Mouse (Mus musculus): ENCODE measurements around the gene Apobec1. TPM values are rescaled to one million over a fixed set of nuclear protein-coding genes. Genes with fewer than 3 reads are reported as not detected.
"Not testable (repeated sequence)": the region's sequence is repeated elsewhere in the genome, so short reads cannot be mapped to it uniquely, and the experiment has no call there.

Gene Apobec1
- total RNA-seq, 2 experiments from 2014 or later = 10.5 to 11.2 TPM

DNA sequence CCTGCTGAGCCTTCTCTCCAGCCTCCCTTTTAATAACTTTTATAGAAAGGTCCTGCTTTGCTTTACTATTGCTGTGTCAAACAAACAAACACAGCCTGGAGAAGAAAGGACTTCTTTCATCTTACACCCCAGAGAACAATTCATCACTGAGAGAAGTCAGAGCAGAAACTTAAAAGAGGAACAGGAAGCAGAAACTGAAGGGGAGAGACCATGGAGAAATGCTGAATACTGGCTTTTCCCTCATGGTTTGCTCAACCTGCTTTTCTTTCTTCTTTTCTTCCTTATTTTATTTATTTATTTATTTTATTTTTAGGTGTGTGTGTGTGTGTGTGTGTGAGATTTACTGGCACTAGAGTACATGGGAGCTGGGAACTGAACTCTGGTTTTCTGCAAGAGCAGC, 2.0 kb upstream of the Apobec1 start:
- DNase-seq = no peak

DNA sequence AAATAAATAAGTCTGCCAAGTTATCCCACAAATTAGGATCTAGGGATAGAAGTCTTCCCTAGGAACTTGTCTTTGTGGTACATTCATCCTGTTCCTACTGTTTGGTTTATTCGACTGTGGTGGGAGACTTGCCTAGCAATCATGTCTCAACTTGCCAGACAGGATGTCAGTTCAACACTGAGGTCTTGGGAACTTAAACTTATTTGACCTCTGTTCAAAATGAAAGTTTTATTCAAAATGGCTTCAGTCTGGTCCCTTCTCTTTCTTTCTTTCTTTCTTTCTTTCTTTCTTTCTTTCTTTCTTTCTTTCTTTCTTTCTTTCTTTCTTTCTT, 713 bp upstream of the Apobec1 start:
- DNase-seq = no peak

DNA sequence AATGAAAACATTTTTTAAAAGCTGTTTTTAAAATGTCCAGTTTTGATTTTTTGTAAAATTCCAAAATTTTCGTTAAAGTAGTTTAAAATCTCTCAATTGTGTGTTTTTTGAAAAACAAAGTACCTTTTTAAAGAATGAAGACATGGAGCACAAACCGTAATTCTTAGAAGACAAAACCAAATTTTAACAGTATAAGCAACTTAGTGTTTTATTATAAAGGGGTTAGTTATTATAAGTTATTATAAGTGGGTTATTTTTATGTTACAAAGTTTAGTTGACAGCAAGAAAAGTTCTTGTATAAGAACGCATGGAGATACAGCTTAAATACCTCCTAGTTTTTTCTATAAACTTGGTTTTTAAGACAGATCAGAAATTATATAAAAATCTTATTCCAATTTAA, 629 bp downstream of the Apobec1 start:
- no peak for DNase-seq

DNA sequence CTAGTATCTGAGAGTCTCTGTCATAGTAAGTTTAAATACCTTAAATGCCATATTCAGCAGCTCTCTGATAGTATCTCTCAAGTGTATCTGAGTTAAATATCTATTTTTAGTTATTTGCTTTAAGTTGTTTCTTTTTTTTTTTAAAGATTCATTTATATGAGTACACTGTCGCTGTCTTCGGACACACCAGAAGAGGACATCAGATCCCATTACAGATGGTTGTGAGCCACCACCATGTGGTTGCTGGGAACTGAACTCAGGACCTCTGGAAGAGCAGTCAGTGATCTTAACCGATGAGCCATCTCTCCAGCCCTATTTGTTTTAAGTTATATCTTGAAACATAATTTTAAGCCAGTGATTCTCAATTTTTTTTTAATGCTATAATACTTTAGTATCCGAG, 1.2 kb downstream of the Apobec1 start:
- DNase-seq = no peak

DNA sequence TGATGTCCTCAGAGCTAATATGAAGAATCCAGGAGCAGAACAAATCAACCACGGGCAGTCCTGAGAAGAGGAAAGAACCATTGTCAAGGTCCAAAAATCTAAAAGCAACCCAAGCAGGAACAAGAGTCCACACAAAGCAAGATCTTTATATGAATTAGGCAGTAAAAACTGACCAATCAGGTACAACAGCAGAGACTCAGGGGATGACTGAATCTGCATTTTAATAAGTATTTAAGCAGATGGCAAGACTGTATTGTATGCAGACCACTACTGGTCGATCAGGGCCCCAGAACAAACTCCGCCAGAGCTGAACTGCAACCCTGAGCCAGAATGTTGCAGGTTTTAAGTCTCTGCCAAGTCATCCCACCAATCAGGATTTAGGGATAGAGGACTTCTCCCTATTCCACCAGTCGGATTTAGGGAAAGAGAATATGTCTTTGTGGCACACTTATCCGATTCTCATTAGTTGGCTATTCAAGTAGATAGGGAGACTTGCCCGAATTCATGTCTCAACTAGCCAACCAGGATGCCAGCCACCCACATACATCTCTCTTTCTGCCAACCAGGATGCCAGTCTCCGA, 2.1 kb downstream of the Apobec1 start:
- no peak for DNase-seq

DNA sequence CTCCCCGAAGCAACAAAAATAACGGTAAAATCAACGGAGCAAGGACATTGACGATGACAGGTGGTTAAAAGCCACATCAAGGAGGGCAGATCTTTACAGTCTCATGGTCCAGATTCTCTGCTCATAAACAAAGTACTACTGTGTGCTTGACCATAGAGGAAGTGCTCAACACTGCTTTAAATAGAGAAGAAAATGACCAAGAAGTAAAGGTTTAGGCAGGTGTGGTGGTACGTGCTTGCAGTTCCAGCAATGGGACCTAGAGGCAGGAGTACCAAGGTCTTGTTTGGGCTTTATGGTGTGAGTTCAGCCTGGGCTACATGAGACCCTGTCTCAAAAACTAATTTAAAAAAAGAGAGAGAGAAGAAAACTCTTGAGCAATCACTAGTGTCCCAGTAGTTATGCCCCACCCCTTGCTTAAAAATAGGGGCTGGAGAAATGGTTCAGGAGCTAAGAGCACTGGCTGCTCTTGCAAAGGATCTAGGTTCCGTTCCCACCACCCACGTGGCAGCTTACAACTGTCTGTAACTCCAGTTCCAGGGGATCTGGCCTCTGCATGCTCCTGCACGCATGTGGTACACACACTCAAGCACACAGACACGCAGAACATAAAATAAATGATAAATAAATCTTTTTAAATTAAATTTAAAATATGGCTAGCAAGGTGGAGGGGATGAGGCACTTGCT, 3.0 kb downstream of the Apobec1 start:
- DNase-seq = no peak

DNA sequence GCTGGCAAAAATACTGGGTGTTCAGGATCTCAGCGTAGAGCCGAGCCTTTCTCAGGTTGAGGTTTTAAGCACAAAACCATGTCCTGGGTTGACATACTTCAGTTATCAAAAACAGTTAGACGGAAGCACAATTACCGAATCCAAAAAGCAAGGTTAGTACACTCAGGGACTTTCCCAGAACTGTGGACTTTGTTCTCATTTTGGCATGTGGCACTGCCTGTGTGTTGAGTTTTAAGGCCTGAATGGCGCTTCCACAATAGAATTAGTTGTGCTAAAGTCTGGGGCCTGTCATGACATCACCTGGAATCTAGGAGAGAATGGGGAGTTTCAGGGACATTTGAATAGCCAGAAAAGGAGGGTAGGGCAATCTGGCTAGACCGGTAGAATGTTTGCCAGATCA, 3.8 kb downstream of the Apobec1 start:
- no peak for DNase-seq

DNA sequence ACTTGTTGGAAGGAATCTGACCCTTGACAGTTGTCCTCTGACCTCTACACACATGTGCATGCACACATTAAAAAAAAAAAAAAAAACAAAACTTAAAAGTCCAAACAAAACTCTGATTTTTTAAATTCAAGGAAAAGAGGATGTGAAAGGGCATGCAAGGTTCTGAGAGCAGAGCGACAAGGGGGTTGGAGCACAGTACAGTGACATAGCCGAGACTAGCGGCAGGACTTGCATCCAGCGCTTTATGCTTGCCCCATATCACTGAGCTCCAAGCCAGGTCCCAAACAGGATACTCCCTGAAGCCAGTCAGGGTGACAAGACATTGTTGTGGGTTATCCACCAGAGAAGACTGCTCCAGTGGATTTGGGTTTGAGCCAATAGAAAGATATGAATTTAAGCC, 4.2 kb downstream of the Apobec1 start:
- no peak for DNase-seq

DNA sequence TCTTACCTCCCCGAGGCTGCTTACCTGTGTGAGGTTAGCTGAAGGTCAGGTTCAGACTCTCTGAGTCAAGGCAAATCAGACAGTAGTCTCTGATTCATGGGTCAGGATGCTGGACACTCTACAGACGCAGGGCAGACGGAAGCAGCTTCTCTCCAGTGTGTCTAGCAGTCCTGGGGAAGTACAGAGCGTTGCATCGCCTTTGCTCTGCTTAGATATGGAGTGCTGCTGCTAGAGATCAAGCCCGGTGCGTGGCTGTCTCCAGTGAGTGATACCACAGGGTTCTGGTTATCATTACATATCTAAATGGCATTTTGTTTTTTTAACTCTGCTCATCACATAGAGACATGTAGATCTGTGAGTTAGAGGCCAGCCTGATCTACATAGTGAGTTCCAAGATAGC, 5.6 kb downstream of the Apobec1 start:
- no peak for DNase-seq

DNA sequence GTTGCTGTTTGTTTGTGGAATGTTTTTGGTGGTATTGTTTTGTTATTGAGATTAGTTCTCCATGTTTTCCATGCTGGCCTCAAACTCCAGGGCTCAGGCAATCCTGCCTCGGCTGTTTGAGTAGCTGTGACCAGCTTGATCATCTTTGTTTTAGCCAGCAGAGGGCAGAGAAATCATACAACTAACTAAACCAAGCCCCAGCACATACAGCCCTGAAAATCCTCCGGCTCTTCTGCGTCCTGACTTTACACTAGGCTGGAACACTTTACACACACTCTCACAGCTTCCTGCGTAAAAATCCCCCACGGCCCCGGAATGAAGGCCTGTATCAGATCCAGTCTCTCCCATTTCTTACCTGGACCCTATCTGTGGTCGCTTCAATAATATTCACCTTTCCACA, 6.6 kb downstream of the Apobec1 start:
- peak; percentile 47 for DNase-seq

DNA sequence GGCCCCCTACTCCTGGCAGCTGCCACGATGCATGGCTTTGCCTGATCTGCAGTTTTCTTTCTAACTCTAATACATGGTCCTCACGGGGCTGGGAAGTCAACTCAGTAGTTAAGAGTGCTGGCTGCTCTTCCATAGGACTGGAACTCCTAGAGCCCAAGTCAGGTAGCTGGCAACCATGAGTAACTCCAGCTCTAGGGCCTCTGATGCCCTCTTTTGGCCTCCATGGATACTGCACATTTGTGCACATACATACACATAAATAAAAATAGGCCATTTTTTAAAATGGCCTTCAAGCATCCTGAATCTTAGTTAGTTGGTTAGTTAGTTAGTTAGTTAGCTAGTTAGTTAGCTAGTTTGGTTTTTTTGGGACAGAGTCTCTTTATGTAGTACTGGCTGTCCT, 9.3 kb downstream of the Apobec1 start:
- DNase-seq = no peak

DNA sequence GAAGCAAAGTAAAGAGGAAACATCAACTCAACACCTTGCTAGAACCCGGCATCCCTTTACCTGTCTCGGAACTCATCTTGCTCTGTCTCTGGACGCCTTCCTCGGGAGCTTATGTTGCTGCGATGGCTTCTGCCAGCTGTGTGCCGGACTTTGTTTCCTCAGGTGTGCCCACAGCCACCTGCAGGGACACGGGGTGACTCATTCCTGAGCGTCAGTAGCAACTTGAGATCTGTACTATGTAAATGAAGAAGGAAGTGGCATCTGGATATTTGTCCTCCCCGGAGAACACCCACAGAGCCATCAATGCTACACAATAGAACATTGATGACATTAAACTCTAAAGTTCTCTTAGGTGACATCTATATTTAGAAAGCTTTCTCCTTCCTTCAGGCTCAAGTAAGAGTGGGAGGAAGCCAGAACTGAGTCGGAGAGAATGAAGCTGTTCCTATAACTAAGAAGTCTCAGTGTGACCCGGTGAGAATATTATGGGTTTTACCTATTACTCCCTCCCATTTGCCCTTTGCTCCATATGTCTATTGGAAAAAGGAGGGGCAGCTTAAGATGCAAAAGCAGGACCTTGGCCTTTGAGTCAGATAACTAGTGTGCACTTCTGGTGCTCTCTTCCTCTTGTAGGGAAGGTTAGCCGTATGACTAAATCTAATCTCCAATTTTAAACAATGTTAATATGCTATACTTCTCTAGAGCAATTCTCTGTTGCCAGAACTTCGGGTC, 11.1 kb downstream of the Apobec1 start:
- no peak for DNase-seq

DNA sequence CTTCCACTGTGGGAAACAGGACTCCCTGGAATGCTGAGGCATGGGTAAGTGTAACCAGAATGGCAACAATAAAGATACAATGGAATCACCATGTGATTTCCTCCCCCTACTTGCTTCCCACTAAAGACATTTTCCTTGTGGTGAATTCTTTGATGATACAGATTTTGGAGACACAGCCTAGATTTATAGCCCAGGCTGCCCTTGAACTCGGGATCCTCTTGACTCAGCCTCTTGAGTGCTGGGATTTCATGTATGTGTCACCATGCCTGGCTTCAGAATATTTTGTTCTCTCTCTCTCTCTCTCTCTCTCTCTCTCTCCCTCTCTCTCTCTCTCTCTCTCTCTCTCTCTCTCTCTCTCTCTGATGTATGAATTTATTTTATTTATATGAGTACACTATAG, 23.2 kb downstream of the Apobec1 start:
- no peak for DNase-seq

DNA sequence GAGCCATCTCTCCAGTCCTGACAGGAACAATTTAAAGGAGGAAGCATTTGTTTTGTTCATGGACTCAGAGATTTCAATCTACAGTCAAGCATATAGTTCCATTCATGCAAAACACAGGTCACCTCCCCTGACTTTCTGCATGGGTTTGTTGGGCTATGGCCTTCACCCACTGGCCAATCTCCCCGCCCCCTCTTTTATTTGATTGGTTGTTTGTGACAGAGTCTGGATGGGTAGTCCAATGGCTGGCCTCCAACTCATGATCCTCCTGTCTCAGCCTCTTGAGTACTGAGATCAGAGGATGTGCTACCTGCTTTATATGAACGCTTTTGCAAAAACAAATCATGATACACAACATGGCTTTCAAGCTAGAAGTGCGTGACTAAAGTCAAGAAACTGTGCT, 25.2 kb downstream of the Apobec1 start:
- no peak for DNase-seq

DNA sequence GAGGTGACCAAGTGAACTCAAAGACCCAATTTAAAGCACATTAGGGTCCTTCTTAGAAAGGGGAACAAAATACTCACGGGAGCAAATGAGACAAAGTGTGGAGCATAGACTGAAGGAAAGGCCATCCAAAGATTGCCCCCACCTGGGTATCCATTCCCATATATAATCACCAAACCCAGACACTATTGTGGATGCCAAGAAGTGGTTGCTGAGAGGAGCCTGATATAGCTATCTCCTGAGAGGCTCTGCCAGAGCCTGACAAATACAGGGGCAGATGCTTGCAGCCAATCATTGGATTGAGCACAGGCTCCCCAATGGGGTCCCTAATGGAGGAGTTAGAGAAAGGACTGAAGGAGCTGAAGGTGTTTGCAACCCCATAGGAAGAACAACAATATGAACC, 27.2 kb downstream of the Apobec1 start:
- DNase-seq = not testable (repeated sequence)

DNA sequence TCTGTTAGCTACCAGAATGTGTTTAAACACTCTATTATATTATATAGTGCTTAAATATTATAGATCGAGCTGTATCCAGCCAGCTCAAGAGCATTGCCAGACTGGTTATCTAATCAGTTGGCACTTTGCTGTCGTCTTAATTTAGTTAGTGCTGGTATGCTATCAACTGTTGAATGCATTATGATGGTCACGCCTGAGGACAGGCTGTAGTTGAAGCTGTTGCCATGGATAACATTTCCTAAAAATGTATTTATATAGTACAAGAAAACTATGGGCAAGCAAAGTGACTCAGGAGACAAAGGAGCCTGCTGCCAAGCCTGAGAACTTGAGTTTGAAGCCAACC, 30.7 kb downstream of the Apobec1 start:
- DNase-seq = no peak

DNA sequence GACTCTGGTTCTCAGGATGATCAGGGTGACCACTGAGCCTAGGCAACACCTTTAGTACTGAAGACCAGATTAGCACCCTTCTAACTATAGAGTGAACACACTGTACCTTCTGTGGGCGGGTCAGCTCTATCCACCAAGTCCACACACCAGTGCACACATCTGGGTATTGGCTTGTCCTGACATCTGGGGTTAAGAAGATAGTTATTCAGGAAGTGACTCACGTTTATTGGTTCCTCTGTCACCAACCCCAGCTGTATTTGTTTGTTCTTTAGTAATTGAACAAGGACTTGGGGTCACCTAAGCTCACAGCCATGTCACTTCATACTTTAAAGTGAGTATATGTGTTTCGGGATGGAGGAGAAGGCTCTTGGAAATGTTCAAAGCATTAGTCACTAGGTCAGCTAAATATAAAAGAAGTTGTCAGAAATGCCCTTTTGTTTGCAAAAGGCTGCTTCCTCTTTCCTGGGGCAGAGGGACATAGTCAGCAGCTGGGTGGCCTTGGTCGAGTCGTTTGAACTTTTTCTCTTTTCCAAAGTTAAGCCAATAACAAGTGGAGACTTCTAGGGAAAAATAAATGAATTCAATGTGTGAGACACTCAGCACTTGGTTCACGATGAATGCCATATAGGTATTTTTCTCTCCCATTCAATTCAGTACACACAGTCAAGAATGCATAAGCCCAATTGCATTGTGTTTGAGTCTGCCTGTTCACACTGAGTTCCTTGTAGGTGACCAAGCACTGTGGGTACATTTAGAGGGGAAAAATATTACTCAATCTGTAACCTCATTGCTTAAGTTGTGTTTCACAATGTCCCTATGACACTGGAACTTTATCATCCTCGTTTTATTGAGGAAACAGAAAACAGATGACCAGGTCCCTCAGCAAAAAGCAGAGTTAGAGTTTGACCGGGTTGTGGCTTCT, 31.3 kb downstream of the Apobec1 start:
- DNase-seq = peak; percentile 17

DNA sequence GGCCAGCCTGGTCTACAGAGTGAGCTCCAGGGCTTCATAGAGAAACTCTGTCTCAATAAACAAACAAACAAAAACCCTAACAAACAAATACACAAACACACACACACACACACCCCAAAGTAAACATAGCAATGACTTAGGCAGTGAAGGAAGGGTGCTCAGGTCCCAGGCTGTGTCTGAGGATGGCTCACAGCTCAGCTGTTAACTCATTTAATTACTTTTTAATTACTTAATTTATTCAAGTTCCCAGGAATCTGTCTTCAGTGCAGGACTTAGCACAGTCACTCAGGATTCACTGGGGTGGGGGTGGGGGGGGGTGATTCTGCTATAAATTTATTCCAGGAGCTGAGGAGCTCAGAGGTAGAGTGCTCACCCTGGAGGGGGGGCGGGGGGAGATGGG, 32.5 kb downstream of the Apobec1 start:
- no peak for DNase-seq

DNA sequence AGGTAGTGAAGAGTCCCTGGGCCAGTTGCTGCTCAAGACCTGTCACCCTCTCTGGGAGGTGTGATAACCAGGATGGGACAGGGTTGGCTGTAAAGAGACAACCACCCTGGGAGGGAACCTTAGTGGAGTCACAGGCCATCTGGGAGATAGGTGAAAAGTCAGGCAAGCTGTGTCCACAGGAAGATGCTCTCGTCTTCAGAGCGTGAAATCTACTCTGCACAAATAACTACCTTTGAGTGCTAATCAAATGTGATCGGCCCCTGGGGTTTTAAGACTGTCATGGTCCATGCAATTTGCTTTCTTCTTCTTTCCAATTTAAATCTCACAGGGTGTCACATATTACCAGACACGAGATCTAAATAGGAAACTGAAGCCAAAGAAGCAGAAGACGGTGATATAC, 33.1 kb downstream of the Apobec1 start:
- DNase-seq = no peak

DNA sequence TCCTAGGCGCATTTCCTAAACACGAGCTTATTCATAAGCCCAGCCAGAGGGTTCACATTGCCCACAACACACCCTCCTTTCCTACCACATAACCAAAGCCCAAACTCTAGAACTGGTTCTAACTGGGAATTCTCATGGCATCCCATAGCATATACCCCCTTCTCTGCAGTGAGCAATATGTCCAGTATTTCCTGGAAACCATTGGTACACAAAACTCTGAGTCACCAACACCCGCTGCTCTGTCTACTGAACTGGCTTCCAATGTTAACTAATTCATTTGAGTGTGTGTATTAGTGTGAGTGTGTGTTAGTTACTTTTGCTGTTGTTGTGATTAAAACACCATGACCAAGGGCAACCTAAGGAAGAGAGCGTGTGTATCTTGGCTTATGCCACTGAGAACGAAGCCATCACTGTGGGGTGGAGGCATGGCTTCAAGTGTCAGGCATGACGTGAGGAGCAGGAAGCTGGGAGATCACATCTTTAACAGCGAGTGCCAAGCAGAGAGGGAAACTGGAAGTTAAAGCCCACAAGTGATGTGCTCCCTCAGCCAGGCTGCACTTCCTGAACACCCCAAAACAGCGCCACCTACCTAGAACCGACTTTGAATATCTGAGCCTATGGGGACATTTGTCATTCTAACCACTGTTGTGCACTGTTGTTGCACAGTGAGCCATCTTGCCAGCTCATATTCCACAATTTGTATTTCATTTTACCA, 37.0 kb downstream of the Apobec1 start:
- no peak for DNase-seq

DNA sequence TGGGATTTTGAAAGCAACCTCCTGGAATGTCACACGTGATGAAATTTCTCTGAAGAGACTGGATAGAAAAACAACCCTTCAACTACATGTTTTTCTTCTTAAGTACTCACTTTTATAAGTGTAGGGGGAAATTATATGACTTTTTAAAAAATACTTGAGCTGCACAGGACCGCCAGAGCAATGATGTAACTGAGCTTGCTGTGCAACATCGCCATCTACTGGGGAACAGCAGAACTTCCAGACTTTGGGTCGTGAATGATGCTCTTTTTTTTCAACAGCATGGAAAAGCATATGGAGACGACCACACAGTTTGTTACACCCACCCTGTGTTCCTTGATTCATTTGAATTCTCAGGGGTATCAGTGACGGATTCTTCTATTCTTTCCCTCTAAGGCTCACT, 39.8 kb downstream of the Apobec1 start:
- peak; percentile 68 for DNase-seq

DNA sequence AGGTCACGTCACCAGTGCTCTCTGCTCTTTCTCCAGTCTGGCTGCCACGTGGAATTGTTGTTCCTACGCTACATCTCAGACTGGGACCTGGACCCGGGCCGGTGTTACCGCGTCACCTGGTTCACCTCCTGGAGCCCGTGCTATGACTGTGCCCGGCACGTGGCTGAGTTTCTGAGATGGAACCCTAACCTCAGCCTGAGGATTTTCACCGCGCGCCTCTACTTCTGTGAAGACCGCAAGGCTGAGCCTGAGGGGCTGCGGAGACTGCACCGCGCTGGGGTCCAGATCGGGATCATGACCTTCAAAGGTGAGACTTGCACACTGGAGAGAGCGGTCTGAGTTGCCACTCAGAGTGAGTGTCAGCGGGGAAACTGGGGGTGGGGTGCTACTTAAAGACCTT, 41.2 kb downstream of the Apobec1 start:
- no peak for DNase-seq
